Mouse (Mus musculus): ENCODE results near the gene Tmem236. TPM values are rescaled to one million over a fixed set of nuclear protein-coding genes. Genes with fewer than 3 reads are reported as not detected.
A peak's percentile ranks its signal among the peaks of the same experiment; 100 is the strongest.

Gene Tmem236
- polyA plus RNA-seq, 1 experiment from 2014 or later, result not detected

MicroRNAs encoded within 50 kb of the gene (microRNA counts, 519-probe panel; counts per million panel counts)
- 582 counts per million, percentile 70 among the panel's probes with 10 or more counts for microRNA mmu-miR-511

Small RNAs within 50 kb of the gene (microRNA-seq; reads per million reads assigned to microRNA genes)
- 17.6 reads per million, percentile 29 among the genes with 10 or more reads in this experiment for gene Mir511

Other genes with a start within 250 kb of the Tmem236 start
- 65.6 and 71.5 TPM in 2 replicates for gene Hacd1, start 118.4 kb upstream of the Tmem236 start, polyA plus RNA-seq (2016; fragmentation: Nextera tagmentation; extraction: Ambion mirVana)
- gene Stam, start 100.4 kb upstream of the Tmem236 start, polyA plus RNA-seq (2016; fragmentation: Nextera tagmentation; extraction: Ambion mirVana), result 33.7 and 34.3 TPM in 2 replicates
- gene Mrc1, start 54.9 kb downstream of the Tmem236 start, polyA plus RNA-seq (2016; fragmentation: Nextera tagmentation; extraction: Ambion mirVana), result 6.8 and 7.5 TPM in 2 replicates
- gene Slc39a12, start 213.8 kb downstream of the Tmem236 start, polyA plus RNA-seq (2016; fragmentation: Nextera tagmentation; extraction: Ambion mirVana), result not detected in 2 replicates